Mouse (Mus musculus) bone marrow macrophage, adult 2 months (primary cell): Measurements from ENCODE around the gene Armc9.

Experiments
- CTCF ChIP-seq: IDR thresholded peaks from 2 replicates; pipeline ENCODE4 v1.5.1; 2012; ENCODE audit warnings: low read depth, mild to moderate bottlenecking, low read length, moderate library complexity
- POLR2A ChIP-seq: IDR thresholded peaks from 2 replicates; pipeline ENCODE4 v1.6.1; 2012; ENCODE audit warnings: mild to moderate bottlenecking, low read depth, low read length, borderline replicate concordance

DNA sequence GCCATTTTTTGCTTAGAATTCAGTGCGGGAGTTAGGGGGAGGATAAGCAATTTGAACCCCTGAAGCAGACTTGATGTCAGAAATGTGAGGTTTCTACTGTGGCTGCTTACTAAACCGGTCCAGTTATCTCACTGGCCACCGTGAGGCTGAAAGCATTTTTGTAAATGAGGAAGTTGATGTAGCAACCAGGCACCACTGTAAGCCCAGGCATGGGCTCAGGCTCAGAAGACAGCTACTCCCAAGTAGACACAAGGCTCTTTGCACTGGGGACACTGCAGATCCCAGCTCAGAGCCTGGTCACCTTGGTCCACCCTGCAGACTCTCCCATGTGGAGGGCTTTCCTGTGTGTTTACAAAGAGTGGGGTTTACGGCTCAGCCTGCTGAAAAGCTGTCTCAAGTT is 79.2 kb downstream of the Armc9 start:
- TF ChIP-seq CTCF (no peak), POLR2A (no peak)
